Mouse (Mus musculus) lung, embryonic 16.5 days (tissue): ENCODE measurements at regions not wholly inside any gene's neighbourhood (a gene's known extent, or its start where the extent isn't known, plus 50 kb on each side); places are given as distances from the start of the nearest gene placed in this dataset.

ENCODE experiments used
- ATAC-seq: fragments of 200-750 bp; cut with Nextera tagmentation; 2 replicates; pipeline ENCODE4 v1.8.0; 2017; ENCODE audit warnings: low read depth, mild to moderate bottlenecking, moderate library complexity
- H3K27ac ChIP-seq: fragments of 300-500 bp; sonication (generic); 2 replicates; pipeline ENCODE4 v1.5.1; 2014; ENCODE audit warnings: mild to moderate bottlenecking, control low read depth, low read length
- H3K27me3 ChIP-seq: fragments of 300-500 bp; sonication (generic); 2 replicates; pipeline ENCODE4 v1.6.1; 2014; ENCODE audit warnings: low read depth, low read length, mixed read lengths; ENCODE audit not compliant: control insufficient read depth, insufficient read depth
- H3K36me3 ChIP-seq: fragments of 300-500 bp; sonication (generic); 2 replicates; pipeline ENCODE4 v1.6.1; 2014; ENCODE audit warnings: low read length; ENCODE audit not compliant: control insufficient read depth, insufficient read depth
- H3K4me1 ChIP-seq: fragments of 300-500 bp; sonication (generic); replicated peaks from 2 replicates; pipeline ENCODE4 v1.6.1; 2014; ENCODE audit warnings: low read length, mixed read lengths; ENCODE audit not compliant: control insufficient read depth, insufficient read depth
- H3K4me2 ChIP-seq: fragments of 300-500 bp; sonication (generic); 2 replicates; pipeline ENCODE4 v1.6.1; 2014; ENCODE audit warnings: low read depth, low read length, control low read depth
- H3K4me3 ChIP-seq: fragments of 300-500 bp; sonication (generic); 2 replicates; pipeline ENCODE4 v1.5.1; 2014; ENCODE audit warnings: mild to moderate bottlenecking, low read length, control low read depth
- H3K9ac ChIP-seq: fragments of 300-500 bp; sonication (generic); 2 replicates; pipeline ENCODE4 v1.6.1; 2014; ENCODE audit warnings: low read length, control low read depth
- H3K9me3 ChIP-seq: fragments of 300-500 bp; sonication (generic); 2 replicates; pipeline ENCODE4 v1.6.1; 2016; ENCODE audit warnings: low read length; ENCODE audit not compliant: control insufficient read depth
- WGBS: fragments of 180-500 bp; shearing (Covaris S2); extraction: QIAGEN DNeasy Blood & Tissue Kit; methylation state at CpG from one replicate; pipeline ENCODE4 v1.1.7; 2014; 5-methylcytosine and 5-hydroxymethylcytosine counted together

GRCm38 (mm10) chr16:86547465-86548043 is 645.9 kb upstream of the Adamts5 start:
- Histone ChIP-seq H3K4me2 (no peak overlapping the region), H3K4me3 (no peak overlapping the region), H3K36me3 (no peaks in the 10 kb centered on the region), H3K4me1 (no peaks in the 10 kb centered on the region), H3K9ac (no peak overlapping the region), H3K27ac (no peak overlapping the region), H3K27me3 (no peaks in the 10 kb centered on the region), H3K9me3 (no peaks in the 10 kb centered on the region)
- peak; percentile 88 for ATAC-seq
- WGBS, result 52% methylated on average over 4 of the region's 4 CpGs

GRCm38 (mm10) chr16:86546905-86547304 is 645.3 kb upstream of the Adamts5 start:
- Histone ChIP-seq H3K9ac (no peak overlapping the region), H3K9me3 (no peaks in the 10 kb centered on the region), H3K27me3 (no peaks in the 10 kb centered on the region), H3K4me1 (no peaks in the 10 kb centered on the region), H3K36me3 (no peaks in the 10 kb centered on the region), H3K4me3 (no peak overlapping the region), H3K4me2 (no peak overlapping the region), H3K27ac (no peak overlapping the region)
- 55% methylated on average over 3 of the region's 3 CpGs for WGBS
- ATAC-seq, result peak; percentile 83

GRCm38 (mm10) chr16:86544121-86544520 is 642.5 kb upstream of the Adamts5 start:
- H3K4me2 ChIP-seq, result no peak overlapping the region
- H3K9me3 ChIP-seq, result no peaks in the 10 kb centered on the region
- H3K4me1 ChIP-seq, result no peaks in the 10 kb centered on the region
- no peaks in the 10 kb centered on the region for H3K36me3 ChIP-seq
- 62% methylated on average over 1 of the region's 1 CpGs for WGBS
- H3K27me3 ChIP-seq, result no peaks in the 10 kb centered on the region
- ATAC-seq, result no peak
- no peak overlapping the region for H3K4me3 ChIP-seq
- H3K27ac ChIP-seq, result no peak overlapping the region
- H3K9ac ChIP-seq, result no peak overlapping the region

GRCm38 (mm10) chr16:86536479-86536878 is 634.9 kb upstream of the Adamts5 start:
- H3K4me1 ChIP-seq, result no peaks in the 10 kb centered on the region
- no peak overlapping the region for H3K9ac ChIP-seq
- H3K4me3 ChIP-seq, result no peak overlapping the region
- no peaks in the 10 kb centered on the region for H3K27me3 ChIP-seq
- no peaks in the 10 kb centered on the region for H3K36me3 ChIP-seq
- H3K27ac ChIP-seq, result no peak overlapping the region
- ATAC-seq, result peak; percentile 41
- WGBS, result 60% methylated on average over 5 of the region's 5 CpGs
- no peaks in the 10 kb centered on the region for H3K9me3 ChIP-seq
- H3K4me2 ChIP-seq, result no peak overlapping the region

GRCm38 (mm10) chr16:86524135-86524534 is 622.5 kb upstream of the Adamts5 start:
- no peaks in the 10 kb centered on the region for H3K4me1 ChIP-seq
- no peak for ATAC-seq
- no peaks in the 10 kb centered on the region for H3K27me3 ChIP-seq
- no peak overlapping the region for H3K4me2 ChIP-seq
- no peak overlapping the region for H3K4me3 ChIP-seq
- H3K27ac ChIP-seq, result no peak overlapping the region
- 78% methylated on average over 3 of the region's 3 CpGs for WGBS
- no peaks in the 10 kb centered on the region for H3K36me3 ChIP-seq
- H3K9ac ChIP-seq, result no peak overlapping the region
- no peaks in the 10 kb centered on the region for H3K9me3 ChIP-seq

- H3K27me3 ChIP-seq, result no peaks in the 10 kb centered on the region
- no peak overlapping the region for H3K27ac ChIP-seq
- no peaks in the 10 kb centered on the region for H3K36me3 ChIP-seq
- no peaks in the 10 kb centered on the region for H3K4me1 ChIP-seq
- H3K4me3 ChIP-seq, result no peak overlapping the region
- 18% methylated on average over 1 of the region's 1 CpGs for WGBS
- H3K9ac ChIP-seq, result no peak overlapping the region
- H3K9me3 ChIP-seq, result no peaks in the 10 kb centered on the region
- no peak overlapping the region for H3K4me2 ChIP-seq
- no peak; the same call in 1 of the 2 replicates for ATAC-seq
Observed at GRCm38 (mm10) chr16:86516935-86517334, 615.3 kb upstream of the Adamts5 start.

- no peak for ATAC-seq
- 59% methylated on average over 3 of the region's 3 CpGs for WGBS
- Histone ChIP-seq H3K4me3 (no peak overlapping the region), H3K4me1 (no peaks in the 10 kb centered on the region), H3K27ac (no peak overlapping the region), H3K36me3 (no peaks in the 10 kb centered on the region), H3K27me3 (no peaks in the 10 kb centered on the region), H3K4me2 (no peak overlapping the region), H3K9ac (no peak overlapping the region), H3K9me3 (no peaks in the 10 kb centered on the region)
Observed at GRCm38 (mm10) chr16:86516144-86516543, 614.5 kb upstream of the Adamts5 start.

GRCm38 (mm10) chr16:86501074-86501952 is 599.7 kb upstream of the Adamts5 start:
- Histone ChIP-seq H3K27ac (peak overlapping the region; percentile 46; the same call in 1 of the 2 replicates), H3K27me3 (no peaks in the 10 kb centered on the region), H3K4me3 (no peak overlapping the region), H3K9me3 (no peaks in the 10 kb centered on the region), H3K4me2 (no peak overlapping the region), H3K36me3 (no peaks in the 10 kb centered on the region), H3K9ac (no peak overlapping the region), H3K4me1 (0 out of 2 replicates have a peak, but pooled peaks cover 3% of the 10 kb centered on the region)
- ATAC-seq, result peak; percentile 90
- WGBS, result 30% methylated on average over 3 of the region's 3 CpGs

GRCm38 (mm10) chr16:86475145-86475544 is 573.5 kb upstream of the Adamts5 start:
- H3K36me3 ChIP-seq, result no peaks in the 10 kb centered on the region
- no peak overlapping the region for H3K4me2 ChIP-seq
- ATAC-seq, result no peak
- H3K9me3 ChIP-seq, result no peaks in the 10 kb centered on the region
- H3K4me3 ChIP-seq, result no peak overlapping the region
- H3K4me1 ChIP-seq, result no peaks in the 10 kb centered on the region
- no peak overlapping the region for H3K9ac ChIP-seq
- H3K27ac ChIP-seq, result no peak overlapping the region
- 52% methylated on average over 1 of the region's 1 CpGs for WGBS
- H3K27me3 ChIP-seq, result no peaks in the 10 kb centered on the region
